Mouse (Mus musculus) intestine, embryonic 15.5 days (tissue): ENCODE data around the gene Hormad2. TPM values are rescaled to one million over a fixed set of nuclear protein-coding genes. Genes with fewer than 3 reads are reported as not detected.

Experiments
- ATAC-seq: fragments of 200-750 bp; cut with Nextera tagmentation; 2 replicates; pipeline ENCODE4 v1.8.0; 2017; ENCODE audit warnings: moderate TSS enrichment, moderate library complexity
- H3K27ac ChIP-seq: fragments of 300-500 bp; sonication (generic); 2 replicates; pipeline ENCODE4 v1.5.1; 2015; ENCODE audit warnings: mild to moderate bottlenecking, inconsistent platforms
- H3K27me3 ChIP-seq: fragments of 300-500 bp; sonication (generic); replicated peaks from 2 replicates; pipeline ENCODE4 v1.6.1; 2015; ENCODE audit warnings: inconsistent platforms
- H3K36me3 ChIP-seq: fragments of 300-500 bp; sonication (generic); 2 replicates; pipeline ENCODE4 v1.6.1; 2015; ENCODE audit warnings: inconsistent platforms
- H3K4me1 ChIP-seq: fragments of 300-500 bp; sonication (generic); replicated peaks from 2 replicates; pipeline ENCODE4 v1.6.1; 2015; ENCODE audit warnings: inconsistent platforms
- H3K4me2 ChIP-seq: fragments of 300-500 bp; sonication (generic); replicated peaks from 2 replicates; pipeline ENCODE4 v1.6.1; 2015; ENCODE audit warnings: mild to moderate bottlenecking, inconsistent platforms
- H3K4me3 ChIP-seq: fragments of 300-500 bp; sonication (generic); replicated peaks from 2 replicates; pipeline ENCODE4 v1.5.1; 2015; ENCODE audit warnings: inconsistent platforms
- H3K9ac ChIP-seq: fragments of 300-500 bp; sonication (generic); 2 replicates; pipeline ENCODE4 v1.6.1; 2015; ENCODE audit warnings: inconsistent platforms
- H3K9me3 ChIP-seq: fragments of 300-500 bp; sonication (generic); 2 replicates; pipeline ENCODE4 v1.6.1; 2016; ENCODE audit warnings: inconsistent platforms
- WGBS: fragments of 180-500 bp; shearing (Covaris S2); methylation state at CpG from one replicate; pipeline ENCODE4 v1.1.7; 2015; 5-methylcytosine and 5-hydroxymethylcytosine counted together
- polyA plus RNA-seq: library from polyadenylated mRNA; unstranded; fragments of >200 nt; fragmentation: Nextera tagmentation; extraction: Ambion mirVana; gene quantifications from 2 replicates; pipeline ENCODE4 v1.2.1, GENCODE M21; 2015

Hormad2 gene
- polyA plus RNA-seq, 1 experiment from 2014 or later, result 0.35 TPM

GRCm38 (mm10) chr11:4437318-4437717 lies 3.6 kb downstream of the Hormad2 start:
- ATAC-seq, result no peak

GRCm38 (mm10) chr11:4436631-4437030 lies 4.3 kb downstream of the Hormad2 start:
- Histone ChIP-seq H3K9me3 (no peaks in the 10 kb centered on the region), H3K4me1 (no peaks in the 10 kb centered on the region), H3K27me3 (no peaks in the 10 kb centered on the region), H3K27ac (no peak overlapping the region), H3K4me2 (no peak overlapping the region), H3K36me3 (no peaks in the 10 kb centered on the region), H3K4me3 (no peak overlapping the region), H3K9ac (no peak overlapping the region)
- ATAC-seq, result no peak
- WGBS, result 78% methylated on average over 3 of the region's 3 CpGs

More at GRCm38 (mm10) chr11:4437318-4437717, 3.6 kb downstream of the Hormad2 start:
- Histone ChIP-seq H3K9ac (no peak overlapping the region), H3K36me3 (no peaks in the 10 kb centered on the region), H3K27ac (no peak overlapping the region), H3K9me3 (no peaks in the 10 kb centered on the region), H3K4me2 (no peak overlapping the region), H3K4me1 (no peaks in the 10 kb centered on the region), H3K4me3 (no peak overlapping the region), H3K27me3 (no peaks in the 10 kb centered on the region)
- WGBS, result 91% methylated on average over 1 of the region's 1 CpGs

- Histone ChIP-seq H3K4me1 (no peaks in the 10 kb centered on the region), H3K27ac (no peak overlapping the region), H3K4me3 (no peak overlapping the region), H3K9ac (no peak overlapping the region), H3K4me2 (no peak overlapping the region), H3K27me3 (no peaks in the 10 kb centered on the region), H3K36me3 (no peaks in the 10 kb centered on the region), H3K9me3 (no peaks in the 10 kb centered on the region)
- no peak for ATAC-seq
- 66% methylated on average over 4 of the region's 4 CpGs for WGBS
These were observed 6.4 kb downstream of the Hormad2 start for GRCm38 (mm10) chr11:4434461-4434860.

- WGBS, result 84% methylated on average over 8 of the region's 8 CpGs
- Histone ChIP-seq H3K27me3 (no peaks in the 10 kb centered on the region), H3K27ac (no peak overlapping the region), H3K4me3 (no peak overlapping the region), H3K36me3 (no peaks in the 10 kb centered on the region), H3K4me1 (no peaks in the 10 kb centered on the region), H3K9ac (no peak overlapping the region), H3K4me2 (no peak overlapping the region), H3K9me3 (no peaks in the 10 kb centered on the region)
- ATAC-seq, result no peak
These were observed 17.1 kb downstream of the Hormad2 start for GRCm38 (mm10) chr11:4423818-4424217.

- no peak for ATAC-seq
- Histone ChIP-seq H3K4me3 (no peak overlapping the region), H3K4me1 (no peaks in the 10 kb centered on the region), H3K9me3 (no peaks in the 10 kb centered on the region), H3K27ac (no peak overlapping the region), H3K36me3 (no peaks in the 10 kb centered on the region), H3K4me2 (no peak overlapping the region), H3K9ac (no peak overlapping the region), H3K27me3 (no peaks in the 10 kb centered on the region)
- WGBS, result 76% methylated on average over 16 of the region's 16 CpGs
These were observed 18.1 kb downstream of the Hormad2 start for GRCm38 (mm10) chr11:4422494-4423425.

- WGBS, result 33% methylated on average over 6 of the region's 6 CpGs
- no peak overlapping the region for H3K4me3 ChIP-seq
- H3K9me3 ChIP-seq, result no peaks in the 10 kb centered on the region
- ATAC-seq, result no peak
- H3K36me3 ChIP-seq, result no peaks in the 10 kb centered on the region
- no peak overlapping the region for H3K27ac ChIP-seq
- no peaks in the 10 kb centered on the region for H3K4me1 ChIP-seq
- no peak overlapping the region for H3K9ac ChIP-seq
- H3K27me3 ChIP-seq, result no peaks in the 10 kb centered on the region
- H3K4me2 ChIP-seq, result no peak overlapping the region
These were observed 18.9 kb downstream of the Hormad2 start for GRCm38 (mm10) chr11:4421933-4422488.

- WGBS, result 73% methylated on average over 3 of the region's 3 CpGs
- Histone ChIP-seq H3K36me3 (no peaks in the 10 kb centered on the region), H3K9me3 (no peaks in the 10 kb centered on the region), H3K4me1 (no peaks in the 10 kb centered on the region), H3K9ac (no peak overlapping the region), H3K4me3 (no peak overlapping the region), H3K27ac (no peak overlapping the region), H3K4me2 (no peak overlapping the region), H3K27me3 (no peaks in the 10 kb centered on the region)
- ATAC-seq, result no peak
These were observed 22.9 kb downstream of the Hormad2 start for GRCm38 (mm10) chr11:4417986-4418385.

GRCm38 (mm10) chr11:4412294-4412693 lies 28.6 kb downstream of the Hormad2 start:
- no peaks in the 10 kb centered on the region for H3K36me3 ChIP-seq
- no peaks in the 10 kb centered on the region for H3K27me3 ChIP-seq
- H3K9me3 ChIP-seq, result no peaks in the 10 kb centered on the region
- no peaks in the 10 kb centered on the region for H3K4me1 ChIP-seq
- ATAC-seq, result no peak
- 91% methylated on average over 4 of the region's 4 CpGs for WGBS
- no peak overlapping the region for H3K9ac ChIP-seq
- no peak overlapping the region for H3K4me2 ChIP-seq
- H3K27ac ChIP-seq, result no peak overlapping the region
- H3K4me3 ChIP-seq, result no peak overlapping the region

GRCm38 (mm10) chr11:4404277-4404676 lies 36.6 kb downstream of the Hormad2 start:
- H3K4me2 ChIP-seq, result no peak overlapping the region
- no peaks in the 10 kb centered on the region for H3K36me3 ChIP-seq
- no peaks in the 10 kb centered on the region for H3K4me1 ChIP-seq
- H3K27me3 ChIP-seq, result no peaks in the 10 kb centered on the region
- no peak overlapping the region for H3K9ac ChIP-seq
- WGBS, result 25% methylated on average over 4 of the region's 4 CpGs
- H3K9me3 ChIP-seq, result no peaks in the 10 kb centered on the region
- no peak overlapping the region for H3K27ac ChIP-seq
- ATAC-seq, result no peak
- H3K4me3 ChIP-seq, result no peak overlapping the region

- no peak overlapping the region for H3K4me3 ChIP-seq
- H3K4me1 ChIP-seq, result no peaks in the 10 kb centered on the region
- whole genome bisulfite sequencing, result 78% methylated on average over 7 of the region's 7 CpGs
- H3K9me3 ChIP-seq, result no peaks in the 10 kb centered on the region
- no peak overlapping the region for H3K4me2 ChIP-seq
- H3K27me3 ChIP-seq, result no peaks in the 10 kb centered on the region
- no peak overlapping the region for H3K9ac ChIP-seq
- ATAC-seq, result no peak
- no peak overlapping the region for H3K27ac ChIP-seq
- H3K36me3 ChIP-seq, result no peaks in the 10 kb centered on the region
These were observed 37.5 kb downstream of the Hormad2 start for GRCm38 (mm10) chr11:4403381-4403780.

- Histone ChIP-seq H3K27me3 (no peaks in the 10 kb centered on the region), H3K4me1 (no peaks in the 10 kb centered on the region), H3K9ac (no peak overlapping the region), H3K4me2 (no peak overlapping the region), H3K36me3 (no peaks in the 10 kb centered on the region), H3K4me3 (no peak overlapping the region), H3K27ac (no peak overlapping the region), H3K9me3 (no peaks in the 10 kb centered on the region)
- ATAC-seq, result no peak
- WGBS, result 56% methylated on average over 5 of the region's 5 CpGs
These were observed 39.7 kb downstream of the Hormad2 start for GRCm38 (mm10) chr11:4401251-4401650.

GRCm38 (mm10) chr11:4394226-4394625 lies 46.7 kb downstream of the Hormad2 start:
- Histone ChIP-seq H3K27ac (no peak overlapping the region), H3K36me3 (no peaks in the 10 kb centered on the region), H3K9ac (no peak overlapping the region), H3K27me3 (no peaks in the 10 kb centered on the region), H3K4me1 (no peaks in the 10 kb centered on the region), H3K9me3 (no peaks in the 10 kb centered on the region), H3K4me2 (no peak overlapping the region), H3K4me3 (no peak overlapping the region)
- no peak for ATAC-seq

GRCm38 (mm10) chr11:4388018-4388417 lies 52.9 kb downstream of the Hormad2 start:
- no peak overlapping the region for H3K4me2 ChIP-seq
- H3K9ac ChIP-seq, result no peak overlapping the region
- no peaks in the 10 kb centered on the region for H3K9me3 ChIP-seq
- no peak for ATAC-seq
- no peaks in the 10 kb centered on the region for H3K36me3 ChIP-seq
- no peaks in the 10 kb centered on the region for H3K27me3 ChIP-seq
- no peak overlapping the region for H3K27ac ChIP-seq
- H3K4me3 ChIP-seq, result no peak overlapping the region
- WGBS, result 41% methylated on average over 2 of the region's 2 CpGs
- no peaks in the 10 kb centered on the region for H3K4me1 ChIP-seq
